Mouse (Mus musculus) left cerebral cortex, postnatal 10 days (tissue): ENCODE data around the gene Cadps2. TPM values are rescaled to one million over a fixed set of nuclear protein-coding genes. Genes with fewer than 3 reads are reported as not detected.

Experiments
- DNase-seq, 2 experiments: peaks; one replicate each; pipeline ENCODE4 v3.0.0; 2021 to 2022; ENCODE audit warnings: low spot score in 2 of 2, mixed read lengths in 1 of 2; ENCODE audit errors: extremely low spot score in 1 of 2
- intact Hi-C: fragments of 180-260 bp; cut with DNase I; formaldehyde crosslinking; loops from one replicate; pipeline ENCODE4 v1.15.1; 2025
- total RNA-seq, 2 experiments: library from RNA; stranded (reverse); gene quantifications; 2 replicates each; pipeline ENCODE4 v1.2.3; 2021

Cadps2 gene
- total RNA-seq, 2 experiments from 2014 or later: 67.4 to 75.5 TPM

GRCm38 (mm10) chr6:23809344-23809743 lies 29.9 kb downstream of the Cadps2 start:
- intact Hi-C loops: no loop called here
- DNase-seq: no peak

GRCm38 (mm10) chr6:23805333-23805732 lies 33.9 kb downstream of the Cadps2 start:
- DNase-seq: no peak
- intact Hi-C loops: no loop called here

GRCm38 (mm10) chr6:23791822-23792221 lies 47.4 kb downstream of the Cadps2 start:
- intact Hi-C loops: no loop called here
- no peak for DNase-seq

DNA sequence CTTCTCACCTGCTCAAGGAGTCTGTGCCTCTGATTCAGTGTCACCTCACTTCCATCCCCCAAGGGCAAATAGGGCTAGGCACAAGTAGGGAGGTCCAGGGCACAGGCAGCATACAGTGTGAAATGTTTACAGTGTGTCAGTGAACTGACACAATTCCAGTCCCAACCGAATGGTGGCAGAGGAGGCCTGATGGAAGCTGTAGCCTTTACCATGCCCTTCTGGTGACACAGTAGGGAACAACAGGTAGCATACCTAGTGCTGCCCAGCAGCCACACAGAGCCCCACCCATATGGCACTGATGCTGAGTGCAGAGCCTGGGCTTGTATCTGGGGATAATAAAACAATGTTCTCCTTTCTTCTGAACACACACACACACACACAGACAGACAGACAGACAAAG lies 61.6 kb downstream of the Cadps2 start:
- DNase-seq: peak in 1 of 2 experiments; percentile 14
- intact Hi-C loops: no loop called here

GRCm38 (mm10) chr6:23762204-23762603 lies 77.0 kb downstream of the Cadps2 start:
- intact Hi-C loops: no loop called here

DNA sequence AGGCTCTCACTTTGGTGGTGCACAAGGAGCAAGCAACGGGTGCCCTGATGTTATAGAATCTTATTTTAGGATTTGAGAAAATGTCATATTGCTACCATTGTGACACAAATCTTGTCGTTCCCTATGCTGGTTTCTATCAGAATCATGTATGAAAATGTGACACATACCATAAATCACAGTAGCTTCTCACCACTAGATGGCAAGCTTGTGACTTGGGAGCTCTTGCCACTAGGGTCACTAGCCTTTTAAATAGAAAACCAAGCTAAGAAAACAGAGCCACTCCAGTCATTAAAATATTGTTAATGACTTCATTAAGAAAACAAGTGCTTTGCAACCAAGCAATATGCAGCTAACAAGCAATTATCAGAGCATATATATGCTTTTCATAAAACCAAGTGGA lies 81.0 kb downstream of the Cadps2 start:
- DNase-seq: no peak
- intact Hi-C loops: loop anchor here (10.0 kb wide), 1 partner anchor 597 kb away; no protein-coding TSS in a partner anchor

More at GRCm38 (mm10) chr6:23762204-23762603, 77.0 kb downstream of the Cadps2 start:
- DNase-seq: peak in 1 of 2 experiments; percentile 8

GRCm38 (mm10) chr6:23748823-23749222 lies 90.4 kb downstream of the Cadps2 start:
- DNase-seq: no peak
- intact Hi-C loops: no loop called here

DNA sequence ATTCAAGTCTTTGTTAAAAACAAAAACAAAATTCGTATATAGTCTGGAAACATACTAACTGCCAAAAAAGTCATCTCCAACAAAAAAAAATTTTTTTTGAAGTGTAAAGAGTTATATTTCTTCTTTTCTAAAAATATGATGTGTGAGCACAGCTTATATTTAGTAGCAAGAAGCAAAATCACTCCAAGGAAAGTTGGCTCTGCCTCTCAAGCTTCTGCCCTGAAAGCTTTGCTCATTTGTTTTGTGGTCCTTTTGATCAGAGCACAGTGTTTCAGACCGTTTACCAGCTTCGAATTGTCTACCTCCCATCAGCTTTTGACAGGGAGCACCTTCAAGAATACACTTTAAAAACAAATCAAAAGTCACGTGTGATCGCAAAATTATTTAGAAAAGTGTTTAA lies 99.2 kb downstream of the Cadps2 start:
- DNase-seq: no peak
- intact Hi-C loops: no loop called here

- intact Hi-C loops: no loop called here
- no peak for DNase-seq
Measured at GRCm38 (mm10) chr6:23732750-23733149, 106.5 kb downstream of the Cadps2 start.

GRCm38 (mm10) chr6:23728620-23729019 lies 110.6 kb downstream of the Cadps2 start:
- no peak for DNase-seq
- intact Hi-C loops: no loop called here

- intact Hi-C loops: no loop called here
- DNase-seq: no peak
Measured at GRCm38 (mm10) chr6:23723697-23724096, 115.5 kb downstream of the Cadps2 start.

DNA sequence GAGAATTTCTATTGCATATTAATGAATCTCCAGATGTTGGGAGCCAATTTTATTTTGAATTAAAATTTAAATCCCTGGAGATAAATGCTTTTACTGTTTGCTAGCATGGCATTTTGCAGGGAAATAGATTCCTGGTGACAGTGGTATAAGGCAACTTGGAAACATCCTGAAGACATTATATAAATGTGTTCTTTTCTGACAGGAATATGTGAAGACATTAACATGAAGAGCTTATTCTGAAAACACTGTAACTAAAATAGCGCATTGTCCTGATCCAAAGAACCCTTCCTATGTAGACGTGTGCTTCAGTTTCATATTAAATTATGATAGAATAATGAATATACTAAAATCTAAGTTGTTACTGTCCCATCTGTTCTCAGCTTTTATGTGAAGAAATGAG lies 118.8 kb downstream of the Cadps2 start:
- intact Hi-C loops: no loop called here

DNA sequence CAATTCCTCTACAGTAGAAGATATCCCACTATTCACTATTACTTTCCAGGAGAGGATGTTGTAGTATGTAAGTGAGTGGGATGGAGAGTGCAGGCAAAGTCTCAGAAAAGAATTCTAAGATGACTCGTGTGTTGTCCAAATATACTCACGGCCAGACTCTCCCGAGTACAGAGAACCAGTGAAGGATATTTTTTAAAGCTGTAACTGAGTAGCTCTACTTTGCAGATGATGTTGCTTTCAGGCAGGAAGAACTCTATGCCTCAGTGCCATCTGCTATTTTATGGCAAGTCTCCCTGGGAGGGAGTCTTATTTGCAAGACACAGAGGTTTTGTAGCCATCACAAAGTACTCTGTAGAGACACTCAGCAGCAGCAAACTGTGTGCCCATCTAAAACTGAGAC lies 131.7 kb downstream of the Cadps2 start:
- intact Hi-C loops: no loop called here

More for the DNA sequence above, 118.8 kb downstream of the Cadps2 start:
- no peak for DNase-seq

GRCm38 (mm10) chr6:23700879-23701278 lies 138.3 kb downstream of the Cadps2 start:
- intact Hi-C loops: no loop called here
- DNase-seq: no peak

More for the DNA sequence above, 131.7 kb downstream of the Cadps2 start:
- peak in 1 of 2 experiments; percentile 45 for DNase-seq

GRCm38 (mm10) chr6:23678172-23678571 lies 161.0 kb downstream of the Cadps2 start:
- no peak for DNase-seq
- intact Hi-C loops: no loop called here

DNA sequence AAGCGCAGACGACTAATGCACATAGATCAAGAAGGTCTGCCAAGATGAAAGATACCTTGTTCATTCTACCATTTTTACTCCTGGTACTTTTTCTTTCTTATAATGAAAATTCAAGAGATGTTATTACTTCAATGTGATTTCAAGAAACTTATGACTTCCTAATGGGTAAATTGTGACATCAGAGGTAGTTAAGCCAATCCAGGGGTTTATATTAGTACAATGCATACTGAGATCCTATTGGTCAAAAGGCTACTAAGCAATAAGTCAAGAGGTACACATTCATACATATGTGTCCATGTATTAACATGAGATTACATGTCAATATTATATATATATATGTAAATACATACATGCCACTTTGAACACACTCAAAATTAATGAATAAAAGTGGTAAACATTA lies 184.2 kb downstream of the Cadps2 start, which contains the start of gene Rnf148:
Gene Rnf148 (minus strand): TSS at position 101 of the 400 bp plus-strand sequence.
- intact Hi-C loops: no loop called here
- DNase-seq: no peak

- DNase-seq: no peak
- intact Hi-C loops: no loop called here
Measured at GRCm38 (mm10) chr6:23650205-23650604, 189.0 kb downstream of the Cadps2 start, which contains the start of gene Rnf133. Gene Rnf133 (minus strand): TSS chr6:23650305.

DNA sequence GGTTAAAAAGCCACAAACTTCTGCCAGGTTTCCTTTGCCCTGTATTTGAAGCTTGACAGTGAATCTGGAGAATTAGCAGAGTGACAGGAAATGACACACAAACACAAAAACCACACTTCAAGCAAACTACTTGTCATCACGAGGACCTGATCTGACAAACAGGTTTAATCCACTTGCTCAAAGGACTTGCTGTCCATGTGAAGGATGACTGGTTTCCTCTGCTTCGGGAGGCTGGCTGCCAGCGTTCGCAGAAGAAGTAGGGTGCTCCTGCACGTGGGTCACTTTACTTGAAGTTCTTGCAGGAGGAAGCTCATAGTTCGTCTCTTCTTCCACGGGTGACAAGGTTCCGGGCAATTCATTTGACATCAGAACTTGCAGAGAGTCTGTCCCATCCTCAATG lies 190.5 kb downstream of the Cadps2 start:
- intact Hi-C loops: no loop called here
- DNase-seq: no peak

- intact Hi-C loops: no loop called here
- DNase-seq: peak in 1 of 2 experiments; percentile 44
Measured at GRCm38 (mm10) chr6:23647627-23648247, 191.5 kb downstream of the Cadps2 start.

DNA sequence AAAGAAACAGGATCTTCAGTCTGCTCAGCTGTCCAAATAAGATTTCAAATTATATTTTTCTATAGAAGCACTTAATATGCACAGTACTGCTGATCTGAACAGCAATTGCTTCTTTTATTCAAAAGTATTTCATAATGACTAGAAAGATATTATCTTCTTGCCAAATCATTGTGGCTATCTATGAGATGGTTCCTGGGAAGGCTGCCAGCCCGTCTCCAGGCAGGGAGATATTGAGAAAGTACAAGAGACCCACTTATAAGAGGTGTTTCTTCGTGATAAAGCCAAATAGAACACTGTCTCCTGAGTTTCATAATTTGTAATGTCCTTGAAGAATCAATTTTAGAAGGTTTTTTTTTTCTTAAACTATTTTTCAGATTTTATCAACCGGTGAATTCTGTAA lies 202.1 kb downstream of the Cadps2 start:
- DNase-seq: no peak
- intact Hi-C loops: no loop called here

GRCm38 (mm10) chr6:23635208-23635607 lies 204.0 kb downstream of the Cadps2 start:
- DNase-seq: no peak
- intact Hi-C loops: no loop called here
